ENCODE assay signal across 10 mouse cellular contexts in the genomic region with DNA sequence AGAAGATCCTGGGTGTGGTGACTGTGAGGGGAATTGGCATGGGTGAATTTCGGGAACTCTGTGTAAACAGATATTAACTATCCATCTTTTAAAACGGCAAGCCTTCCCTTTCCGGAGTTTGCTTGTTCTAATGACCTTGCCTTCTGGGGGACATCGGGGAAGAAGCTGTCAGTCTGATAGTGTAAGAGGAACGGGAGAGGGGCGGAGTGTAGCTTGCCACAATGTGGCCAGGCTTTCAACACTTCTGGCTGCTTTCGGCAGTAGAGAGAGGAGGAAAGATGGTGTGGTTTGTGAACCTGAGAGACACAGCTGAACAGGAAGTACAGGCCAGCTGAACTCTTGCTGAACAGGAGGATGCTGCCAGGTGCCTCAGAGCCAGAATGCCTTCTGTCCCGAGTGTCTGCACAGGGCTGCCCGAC. TPM values are rescaled to one million over a fixed set of nuclear protein-coding genes. Genes with fewer than 3 reads are reported as not detected.
A peak's percentile ranks its signal among the peaks of the same experiment; 100 is the strongest.
DNase-seq lines count a peak whose midpoint lies in the region; ATAC-seq and TF ChIP-seq lines count a peak whose summit lies in the region.
"Had no signal": no experiment of that assay in that cellular context is flagged by ENCODE, and none has a peak within 500 bp of the region (broad histone marks: within the 10 kb centered on the region; RNA-seq: fewer than 3 reads in every experiment).

No protein-coding gene starts in this region.

- dilution Hi-C loops in CH12.LX (cut with MboI; ENCODE audit: extremely low pct_ligation_motif_present, extremely low pct_unique_long_range_greater_than_20kb, low sequenced_read_pairs), result no loop called here

- H3K9me3 ChIP-seq in CH12.LX (replicated peaks; ENCODE audit: low read length), result peaks cover 7% of the 10 kb centered on the region
- no peaks in the 10 kb centered on the region for H3K9me3 ChIP-seq in liver, embryonic 14.5 days (ENCODE audit: control insufficient read depth, low read length)
- no peaks in the 10 kb centered on the region for H3K9me3 ChIP-seq in intestine, embryonic 16.5 days (ENCODE audit: control insufficient read depth, low read length)

- TF ChIP-seq POLR2A in CH12.LX (IDR thresholded peaks at IDR 0.05; ENCODE audit: low read depth, low read length), result peak; percentile 57
- TF ChIP-seq POLR2A in small intestine, adult 2 months (IDR thresholded peaks at IDR 0.05; ENCODE audit: low read depth, low read length), result no peak

- TF ChIP-seq EP300 in CH12.LX (IDR thresholded peaks at IDR 0.05; ENCODE audit: low read length), result peak; percentile 50; the same call in 1 of the 2 replicates
- TF ChIP-seq EP300 in liver, embryonic 14.5 days (IDR thresholded peaks at IDR 0.05; ENCODE audit: low read depth), result no peak

- H3K79me2 ChIP-seq in CH12.LX (replicated peaks; ENCODE audit: control insufficient read depth, extremely low read depth, insufficient read depth, poor library complexity, severe bottlenecking), result no peaks in the 10 kb centered on the region; the same call in 1 of the 2 replicates

- peaks cover 19 to 37% of the 10 kb centered on the region in 2 experiments for H3K4me1 ChIP-seq in CH12.LX (ENCODE audit: control insufficient read depth in 1 of 2, insufficient read depth in 2 of 2)
- 0 out of 4 replicates have a peak, but pooled peaks cover 0 to 5% of the 10 kb centered on the region in 2 experiments for H3K4me1 ChIP-seq in liver, embryonic 14.5 days (replicated peaks; ENCODE audit: control insufficient read depth in 2 of 2, insufficient read depth in 2 of 2, low read length in 1 of 2)
- H3K4me1 ChIP-seq in small intestine, adult 2 months (ENCODE audit: control insufficient read depth, insufficient read depth, insufficient read length, low read length), result peaks cover 8% of the 10 kb centered on the region; the same call in 1 of the 2 replicates
- peaks cover 10% of the 10 kb centered on the region; the same call in 1 of the 2 replicates for H3K4me1 ChIP-seq in intestine, embryonic 16.5 days (ENCODE audit: control insufficient read depth, insufficient read depth, low read length)

- peak overlapping the region; percentile 93 for H3K27ac ChIP-seq in CH12.LX (ENCODE audit: insufficient read depth, low read depth)
- H3K27ac ChIP-seq in liver, embryonic 14.5 days, result no peak overlapping the region
- H3K27ac ChIP-seq in small intestine, adult 2 months (ENCODE audit: insufficient read depth, low read depth, low read length), result peak overlapping the region; percentile 86
- no peak overlapping the region for H3K27ac ChIP-seq in intestine, embryonic 16.5 days (ENCODE audit: low read length)
- H3K27ac ChIP-seq in layer of hippocampus, adult 2 months, result no peak overlapping the region

- no peak for TF ChIP-seq CTCF in CH12.LX (conservative IDR thresholded peaks at IDR 0.05 in 1 of 2, IDR thresholded peaks at IDR 0.05 in 1 of 2; ENCODE audit: low read depth in 2 of 2, low read length in 2 of 2)
- no peak for TF ChIP-seq CTCF in liver, embryonic 14.5 days (IDR thresholded peaks at IDR 0.05; ENCODE audit: low read depth)
- no peak for TF ChIP-seq CTCF in small intestine, adult 2 months (IDR thresholded peaks at IDR 0.05; ENCODE audit: extremely low read depth, insufficient read length, insufficient replicate concordance, low read depth, low read length)
- no peak for TF ChIP-seq CTCF in layer of hippocampus, adult 2 months (conservative IDR thresholded peaks at IDR 0.05)

- WGBS in liver, embryonic 14.5 days (ENCODE audit: insufficient replicate concordance), result 4% methylated on average over 9 of the region's 9 CpGs
- 15% methylated on average over 9 of the region's 9 CpGs for WGBS in small intestine, adult 2 months
- WGBS in intestine, embryonic 16.5 days, result 20% methylated on average over 9 of the region's 9 CpGs

- peak; percentile 30 for DNase-seq in adrenal gland, adult 2 months
- no peak for DNase-seq in adrenal gland, adult 18-20 months (ENCODE audit: low spot score in 2 of 2)
- DNase-seq in CH12.LX (ENCODE audit: extremely low read depth), result peak; percentile 86
- peak in 2 of 3 experiments; percentile 9 to 10 for DNase-seq in liver, embryonic 14.5 days (ENCODE audit: low read depth in 3 of 3, low spot score in 3 of 3)
- no peak for DNase-seq in frontal cortex, postnatal 14 days (ENCODE audit: low spot score in 2 of 2)
- DNase-seq in layer of hippocampus, adult 2 months (ENCODE audit: low spot score in 2 of 2), result no peak
- DNase-seq: kidney, postnatal 10 days had no signal

- H3K36me3 ChIP-seq in CH12.LX (replicated peaks in 1 of 2; ENCODE audit: control insufficient read depth in 1 of 2, insufficient read depth in 1 of 2, low read length in 1 of 2), result peaks cover 5 to 12% of the 10 kb centered on the region in 2 experiments
- H3K36me3 ChIP-seq in liver, embryonic 14.5 days (replicated peaks; ENCODE audit: control insufficient read depth, insufficient read depth, low read depth), result no peaks in the 10 kb centered on the region
- no peaks in the 10 kb centered on the region for H3K36me3 ChIP-seq in small intestine, adult 2 months (ENCODE audit: control insufficient read depth, insufficient read depth, low read length)
- no peaks in the 10 kb centered on the region for H3K36me3 ChIP-seq in intestine, embryonic 16.5 days (ENCODE audit: control insufficient read depth, insufficient read depth, low read length)

- TF ChIP-seq RAD21 in CH12.LX (IDR thresholded peaks at IDR 0.05; ENCODE audit: low read depth, low read length), result no peak; the same call in 1 of the 2 replicates

- peaks cover 2% of the 10 kb centered on the region for H3K27me3 ChIP-seq in CH12.LX (replicated peaks)
- no peaks in the 10 kb centered on the region for H3K27me3 ChIP-seq in liver, embryonic 14.5 days (ENCODE audit: control insufficient read depth, insufficient read depth, low read length)
- H3K27me3 ChIP-seq in small intestine, adult 2 months (ENCODE audit: control insufficient read depth, insufficient read depth, low read length), result no peaks in the 10 kb centered on the region
- H3K27me3 ChIP-seq in intestine, embryonic 16.5 days (replicated peaks; ENCODE audit: control insufficient read depth, insufficient read depth, low read length), result no peaks in the 10 kb centered on the region

- 0 out of 2 replicates have a peak overlapping the region, but pooled peaks have one; percentile 10 for H3K9ac ChIP-seq in CH12.LX (ENCODE audit: insufficient read depth, low read depth)
- H3K9ac ChIP-seq in liver, embryonic 14.5 days (replicated peaks), result no peak overlapping the region
- H3K9ac ChIP-seq in intestine, embryonic 16.5 days (ENCODE audit: low read depth, low read length), result no peak overlapping the region

- H3K4me3 ChIP-seq in CH12.LX (replicated peaks in 1 of 3; ENCODE audit: low read depth in 2 of 3, low read length in 2 of 3, poor library complexity in 1 of 3), result peak overlapping the region in 1 of 3 experiments; percentile 14
- no peak overlapping the region for H3K4me3 ChIP-seq in liver, embryonic 14.5 days (ENCODE audit: insufficient read depth in 1 of 2, low read depth in 2 of 2, low read length in 2 of 2)
- no peak overlapping the region for H3K4me3 ChIP-seq in small intestine, adult 2 months (ENCODE audit: low read depth, low read length)
- no peak overlapping the region for H3K4me3 ChIP-seq in intestine, embryonic 16.5 days (ENCODE audit: low read length)
- H3K4me3 ChIP-seq in layer of hippocampus, adult 2 months, result no peak overlapping the region
- H3K4me3 ChIP-seq: erythroblast, embryonic 14.5 days had no signal

- in situ Hi-C loops in CH12.LX (cut with MboI; ENCODE audit: low pct_ligation_motif_present, low pct_unique_long_range_greater_than_20kb, low sequenced_read_pairs), result loop anchor here (25.0 kb wide), 1 partner anchor 477 kb away; no protein-coding TSS in a partner anchor

- no peak for ATAC-seq in liver, embryonic 14.5 days (ENCODE audit: insufficient read depth)
- no peak for ATAC-seq in intestine, embryonic 16.5 days

- peak overlapping the region; percentile 78 for H3K4me2 ChIP-seq in CH12.LX (ENCODE audit: insufficient read depth, low read depth, poor library complexity, severe bottlenecking)
- H3K4me2 ChIP-seq in liver, embryonic 14.5 days (ENCODE audit: low read depth), result no peak overlapping the region
- no peak overlapping the region for H3K4me2 ChIP-seq in intestine, embryonic 16.5 days (ENCODE audit: low read depth, low read length)

TF ChIP-seq in CH12.LX, 34 proteins besides CTCF, POLR2A, EP300 and RAD21 (continues in another document):
- TF ChIP-seq JUN (IDR thresholded peaks at IDR 0.05; ENCODE audit: insufficient read depth, low read depth, low read length) (no peak), MXI1 (IDR thresholded peaks at IDR 0.05; ENCODE audit: low read depth, low read length) (no peak), ETS1 (conservative IDR thresholded peaks at IDR 0.05; ENCODE audit: low read depth, low read length) (peak; percentile 78), MEF2A (IDR thresholded peaks at IDR 0.05; ENCODE audit: borderline replicate concordance, low read depth, low read length) (peak; percentile 78), ZMIZ1 (IDR thresholded peaks at IDR 0.05; ENCODE audit: low read depth, low read length) (no peak), POLR2AphosphoS2 (IDR thresholded peaks at IDR 0.05; ENCODE audit: low read depth, low read length) (no peak), ZC3H11A (IDR thresholded peaks at IDR 0.05; ENCODE audit: low read depth, low read length) (no peak)

RNA-seq across cellular contexts. Expression of gene Gm17455, which starts 10.1 kb away (rescaled TPM):
- total RNA-seq in adrenal gland, adult 2 months (2021), result not detected
- polyA plus RNA-seq in adrenal gland, adult 2 months (2012; rRNA removed), result 0.12 TPM in 1 of 2 replicates, not detected in the other
- not detected for total RNA-seq in adrenal gland, adult 18-20 months (2021)
- total RNA-seq in CH12.LX (2012; rRNA removed) (not detected in 2 replicates), CH12.LX (2014; rRNA removed) (not detected in 2 replicates)
- polyA plus RNA-seq in CH12.LX (2012; ENCODE audit: insufficient read length, low read depth), result not detected in 2 replicates
- not detected in 2 replicates for polyA plus RNA-seq in liver, embryonic 14.5 days (2012; rRNA removed)
- polyA plus RNA-seq in liver, embryonic 14.5 days (2014; fragmentation: Nextera tagmentation; extraction: Ambion mirVana), result not detected in 2 replicates
- 0.41 and 0.51 TPM in 2 replicates for polyA plus RNA-seq in small intestine, adult 2 months (2012; rRNA removed)
- polyA plus RNA-seq in intestine, embryonic 16.5 days (2015; fragmentation: Nextera tagmentation; extraction: Ambion mirVana), result 0.72 and 1.0 TPM in 2 replicates
- total RNA-seq in layer of hippocampus, adult 2 months (2021), result not detected
- polyA plus RNA-seq: erythroblast, embryonic 14.5 days had no signal

RNA-seq across cellular contexts. Expression of gene Vsir, which starts 42.8 kb away (rescaled TPM):
- total RNA-seq in adrenal gland, adult 2 months (2021), result 10 to 100 TPM; 19.2 to 20.2 TPM
- polyA plus RNA-seq in adrenal gland, adult 2 months (2012; rRNA removed), result 25.1 and 27.7 TPM in 2 replicates
- 10 to 100 TPM; 12.2 to 25.5 TPM for total RNA-seq in adrenal gland, adult 18-20 months (2021)
- total RNA-seq in CH12.LX (2012; rRNA removed), result 9.5 and 10.5 TPM in 2 replicates
- 5.5 and 6.3 TPM in 2 replicates for total RNA-seq in CH12.LX (2014; rRNA removed)
- polyA plus RNA-seq in CH12.LX (2012; ENCODE audit: insufficient read length, low read depth), result 3.6 and 4.7 TPM in 2 replicates
- 6.9 and 8.8 TPM in 2 replicates for polyA plus RNA-seq in liver, embryonic 14.5 days (2012; rRNA removed)
- 6.2 and 6.6 TPM in 2 replicates for polyA plus RNA-seq in liver, embryonic 14.5 days (2014; fragmentation: Nextera tagmentation; extraction: Ambion mirVana)
- 21.3 and 25.6 TPM in 2 replicates for polyA plus RNA-seq in small intestine, adult 2 months (2012; rRNA removed)
- 10.3 and 11.2 TPM in 2 replicates for polyA plus RNA-seq in intestine, embryonic 16.5 days (2015; fragmentation: Nextera tagmentation; extraction: Ambion mirVana)
- 10 to 100 TPM; 17.6 to 23.2 TPM for total RNA-seq in layer of hippocampus, adult 2 months (2021)

Comparison
In these comparisons a context has a peak if more than half of its experiments do, and no peak if none do; other contexts are left out.
1. DNase-seq: peak in adrenal gland, adult 2 months (single experiment), CH12.LX (single experiment) and liver, embryonic 14.5 days (2 of 3); none in adrenal gland, adult 18-20 months (0 of 2), frontal cortex, postnatal 14 days (0 of 2) and layer of hippocampus, adult 2 months (0 of 2).
2. H3K27ac ChIP-seq: peak in CH12.LX (single experiment) and small intestine, adult 2 months (single experiment); none in liver, embryonic 14.5 days (single experiment), intestine, embryonic 16.5 days (single experiment) and layer of hippocampus, adult 2 months (single experiment).